Mouse (Mus musculus) spleen, embryonic (tissue): ENCODE measurements around the gene Pgpep1.

Experiments
- CTCF ChIA-PET: fragments of 350-600 bp; sonication (Branson Sonifier 250); formaldehyde crosslinking; loops from one replicate; lab custom pipeline; 2022; lab: Charles Lee

Pgpep1 gene

DNA sequence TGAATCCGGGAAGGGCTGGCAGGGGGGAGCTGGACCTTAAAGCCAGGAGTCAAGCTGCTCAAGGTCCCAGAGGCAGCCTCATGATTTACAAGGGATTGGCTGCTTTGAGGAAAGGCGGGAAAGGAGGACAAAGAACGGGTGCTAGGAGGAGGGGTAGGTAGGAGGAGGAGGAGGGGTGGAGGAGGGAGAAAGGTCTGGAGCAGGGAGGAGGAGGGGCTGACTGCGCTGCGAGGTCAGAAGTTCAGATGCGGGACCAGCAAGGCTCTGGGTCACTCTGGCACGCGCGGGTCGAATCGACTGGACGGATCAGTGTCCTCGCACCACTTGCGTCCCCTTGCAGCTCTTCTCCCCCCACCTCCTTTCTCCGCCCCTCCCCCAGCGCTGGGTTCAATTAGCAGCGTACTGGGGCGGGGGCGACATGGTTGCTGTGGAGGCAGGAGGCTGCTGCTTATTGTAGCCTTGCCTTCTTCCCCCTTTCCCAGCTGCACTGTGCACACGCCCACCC, 31.6 kb upstream of the Pgpep1 start:
- CTCF ChIA-PET = no interaction called here

DNA sequence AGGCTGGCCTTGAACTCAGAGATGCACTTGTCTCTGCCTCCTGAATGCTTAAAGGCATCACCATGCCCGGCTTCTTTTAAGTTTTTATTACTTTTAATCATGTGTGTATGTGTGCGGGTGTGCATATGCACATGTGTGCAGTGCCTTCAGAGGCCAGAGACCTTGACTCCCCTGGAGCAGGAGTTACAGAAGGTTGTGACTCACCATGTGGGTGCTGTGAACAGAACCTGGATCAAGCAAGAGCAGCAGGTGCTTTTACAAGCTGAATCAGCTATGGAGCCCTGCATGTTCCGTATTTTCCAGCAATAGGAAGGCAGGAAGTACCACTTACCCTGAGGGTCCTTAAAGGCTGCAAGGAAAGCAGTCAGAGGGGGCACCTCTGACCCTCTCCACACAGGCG, 31.0 kb upstream of the Pgpep1 start:
- CTCF ChIA-PET = no interaction called here

DNA sequence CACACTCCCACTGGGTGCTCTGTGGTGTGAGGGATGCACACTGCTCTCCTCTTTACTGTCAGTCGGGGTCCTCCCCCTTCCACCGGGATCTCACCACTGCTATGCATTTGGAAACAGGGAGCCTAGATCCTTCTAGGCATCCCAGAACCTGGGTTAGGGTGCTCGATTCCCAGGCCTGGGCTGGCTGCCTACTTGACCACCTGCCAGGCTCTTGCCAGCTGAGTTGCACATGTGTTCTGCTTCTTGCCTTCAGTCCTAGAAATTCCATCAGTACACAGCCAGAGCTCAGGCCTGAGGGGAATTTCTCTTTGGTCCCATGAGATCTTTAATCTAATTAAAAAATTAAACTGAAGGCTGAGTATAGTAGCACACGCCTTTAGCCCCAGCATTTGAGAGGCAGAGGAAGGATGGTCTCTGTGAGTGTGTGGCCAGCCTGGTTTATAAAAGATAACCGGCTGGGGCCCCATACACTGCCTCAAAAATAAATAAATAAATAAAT, 29.8 kb upstream of the Pgpep1 start:
- CTCF ChIA-PET = no interaction called here

DNA sequence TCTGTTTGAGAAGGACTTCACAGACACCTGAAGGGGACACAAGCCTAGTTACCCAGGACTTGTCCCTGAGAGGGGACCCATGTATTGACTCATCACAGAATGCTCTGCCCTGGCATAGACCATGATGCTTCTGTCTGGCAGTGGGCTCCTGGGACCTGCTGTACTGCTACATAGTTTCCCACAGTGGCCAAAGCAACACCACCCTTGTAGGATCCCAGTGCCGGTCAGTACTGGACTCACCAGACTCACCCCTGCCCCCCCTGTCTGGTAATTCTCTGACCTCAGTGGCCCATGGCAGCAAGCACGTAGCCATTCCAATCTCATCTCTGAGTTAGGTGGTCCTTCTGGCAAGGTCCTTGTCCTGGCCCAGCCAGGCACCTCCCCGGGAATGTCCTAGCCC, 27.9 kb upstream of the Pgpep1 start:
- CTCF ChIA-PET = no interaction called here

DNA sequence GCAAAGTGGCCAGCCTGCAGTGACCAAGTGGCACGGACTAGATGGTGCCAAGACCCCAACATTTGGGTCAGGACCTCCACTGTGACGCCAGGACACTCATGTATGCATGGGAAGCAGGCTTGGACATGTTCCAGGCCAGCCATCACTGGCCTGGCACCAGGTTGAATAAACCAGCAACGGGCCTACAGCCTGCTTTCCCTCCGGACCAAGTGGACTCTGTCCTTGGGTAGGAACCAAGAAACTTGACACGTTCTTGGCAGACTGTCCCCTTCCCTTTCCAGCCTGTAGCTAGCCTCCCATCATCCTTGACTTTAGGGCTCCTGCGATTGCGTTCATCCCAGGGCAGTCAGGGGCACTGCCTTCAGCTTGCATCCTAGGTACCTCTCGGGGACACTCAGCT, 27.4 kb upstream of the Pgpep1 start:
- CTCF ChIA-PET = no interaction called here

DNA sequence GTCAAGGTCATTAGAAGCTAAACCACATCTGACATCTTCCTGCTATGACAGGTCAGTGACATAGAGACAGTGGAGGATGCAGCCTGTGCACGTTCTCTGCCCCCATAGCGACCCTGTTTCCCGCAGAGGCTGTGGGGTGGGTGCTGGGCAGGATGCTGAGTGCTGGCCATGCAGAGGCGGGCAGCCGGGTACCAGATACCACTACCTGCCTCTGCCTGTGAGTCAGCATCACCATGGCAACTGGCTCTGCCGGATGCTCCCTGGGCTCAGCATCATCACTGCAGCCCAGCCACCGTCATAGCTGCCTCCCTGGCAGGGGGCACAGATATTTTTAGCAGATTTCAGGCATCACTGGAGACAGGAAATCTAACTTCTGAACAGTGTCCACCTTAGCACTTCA, 24.1 kb upstream of the Pgpep1 start:
- CTCF ChIA-PET = no interaction called here

DNA sequence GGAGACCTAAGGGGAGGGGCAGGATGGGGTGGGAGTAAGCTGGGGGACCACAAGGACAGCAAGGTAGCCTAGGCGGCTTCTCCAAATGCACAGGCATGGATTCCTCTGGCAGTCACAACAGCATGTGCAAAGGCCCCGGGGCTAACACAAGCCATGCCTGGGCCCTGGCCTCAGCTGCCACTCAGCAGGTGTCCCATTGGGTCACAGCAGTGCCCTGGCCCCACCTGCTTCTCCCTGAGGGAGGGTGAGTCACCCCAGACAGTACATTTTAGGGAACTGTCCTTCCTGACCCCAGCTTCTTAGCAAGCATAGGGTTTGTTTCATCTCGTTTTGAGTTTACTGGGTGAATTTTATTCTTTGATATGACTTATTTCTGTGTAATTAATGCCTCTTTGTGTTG, 22.5 kb upstream of the Pgpep1 start:
- CTCF ChIA-PET = no interaction called here

DNA sequence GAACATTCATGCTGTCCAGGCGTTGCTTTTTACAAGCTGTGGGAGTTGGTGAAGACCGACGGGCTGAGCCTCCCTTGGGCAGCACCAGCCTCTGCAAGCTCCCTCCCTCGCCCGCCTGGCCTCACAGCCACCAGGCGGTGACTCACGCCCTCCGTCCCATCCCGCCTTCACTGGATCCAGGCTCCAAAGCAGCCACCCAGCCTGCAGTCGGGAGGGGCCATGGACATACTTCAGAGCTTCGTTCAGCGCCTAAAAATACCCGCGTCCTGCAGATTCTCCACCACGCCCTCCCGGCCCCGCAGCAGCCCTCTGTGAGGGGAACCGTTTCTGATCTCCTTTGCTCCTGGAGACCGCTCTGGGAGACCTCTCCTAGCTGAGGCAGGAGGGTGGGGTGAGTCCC, 22.0 kb upstream of the Pgpep1 start:
- CTCF ChIA-PET = interaction anchor here (0.7 kb wide), 1 partner anchor 23 kb away, joined by 3 read pairs; no protein-coding TSS in a partner anchor

DNA sequence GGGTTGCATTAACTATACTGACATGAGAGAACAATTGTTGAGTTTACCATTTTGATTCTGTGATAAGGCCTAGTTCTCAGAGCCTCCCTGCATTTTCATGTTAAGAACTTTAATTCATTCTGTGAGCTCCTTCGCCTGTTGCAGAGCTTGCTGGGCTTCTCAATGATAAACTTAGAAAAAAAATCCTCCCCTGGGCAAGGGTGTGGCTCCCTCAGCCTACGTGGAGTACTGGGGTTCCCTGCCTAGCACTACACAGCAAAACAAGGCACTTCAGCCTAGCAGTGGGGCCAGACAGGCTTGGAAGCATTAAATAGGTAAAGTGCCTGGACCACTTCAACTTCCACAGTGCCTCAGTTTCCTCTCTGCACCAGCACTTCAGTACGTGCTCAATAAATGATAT, 21.2 kb upstream of the Pgpep1 start:
- CTCF ChIA-PET = no interaction called here

DNA sequence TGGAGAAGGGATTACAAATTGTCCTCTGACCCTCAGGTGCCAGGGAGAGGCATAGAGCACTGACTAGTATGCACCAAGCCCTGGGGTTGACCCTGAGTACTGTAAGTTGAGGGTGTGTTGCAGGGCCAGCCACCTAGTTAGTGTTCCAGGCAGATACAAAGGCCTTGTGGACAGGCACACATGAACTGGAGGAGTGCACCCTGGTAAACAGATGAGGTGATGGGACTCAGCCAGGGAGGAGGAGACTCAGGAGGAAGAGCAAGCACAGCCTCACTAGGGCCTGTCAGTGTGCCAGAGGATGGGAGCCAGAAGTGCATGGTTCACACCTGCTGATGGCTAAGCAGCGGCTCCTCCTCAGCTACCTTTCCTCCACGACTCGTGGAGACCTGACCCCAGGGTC, 19.9 kb upstream of the Pgpep1 start:
- CTCF ChIA-PET = no interaction called here

DNA sequence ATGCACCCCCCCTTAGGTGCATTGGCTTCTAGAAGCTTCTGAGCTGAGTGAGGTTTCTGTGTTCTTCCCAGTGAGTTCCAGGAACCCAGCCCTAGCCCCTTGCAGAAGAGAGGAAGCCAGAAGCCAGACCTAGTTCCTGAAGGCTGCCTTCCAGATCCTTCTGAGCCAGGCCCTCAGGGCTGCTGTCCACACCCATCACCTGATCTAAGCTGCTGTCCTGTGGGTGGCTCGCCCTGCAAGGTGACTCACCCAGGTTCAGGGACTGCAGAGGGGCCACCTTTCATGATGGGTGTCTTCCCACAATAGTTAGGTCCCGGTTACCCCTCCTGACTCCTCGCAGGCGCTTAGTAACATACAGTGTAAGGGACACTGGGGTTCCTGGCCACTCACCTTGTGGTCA, 19.2 kb upstream of the Pgpep1 start:
- CTCF ChIA-PET = no interaction called here

DNA sequence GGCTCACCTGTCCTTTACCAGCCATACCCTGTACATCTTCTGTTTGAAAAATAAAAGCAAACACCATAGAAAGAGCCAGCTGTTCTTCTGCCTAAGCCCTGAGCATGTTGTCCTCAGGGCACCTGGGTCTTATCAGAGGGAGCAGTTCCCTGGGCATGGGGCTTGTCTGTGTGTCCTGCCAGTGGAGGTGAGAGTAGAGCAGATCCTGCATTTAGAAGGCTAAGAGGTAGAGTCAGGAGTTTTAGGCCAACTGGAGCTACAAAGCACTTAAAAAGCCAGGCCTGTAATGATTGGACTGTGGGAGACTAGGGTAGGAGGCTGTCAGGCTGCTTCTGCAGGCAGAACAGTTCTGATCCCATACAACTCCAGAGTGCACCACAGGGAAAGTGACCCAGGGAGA, 18.5 kb upstream of the Pgpep1 start:
- CTCF ChIA-PET = no interaction called here

DNA sequence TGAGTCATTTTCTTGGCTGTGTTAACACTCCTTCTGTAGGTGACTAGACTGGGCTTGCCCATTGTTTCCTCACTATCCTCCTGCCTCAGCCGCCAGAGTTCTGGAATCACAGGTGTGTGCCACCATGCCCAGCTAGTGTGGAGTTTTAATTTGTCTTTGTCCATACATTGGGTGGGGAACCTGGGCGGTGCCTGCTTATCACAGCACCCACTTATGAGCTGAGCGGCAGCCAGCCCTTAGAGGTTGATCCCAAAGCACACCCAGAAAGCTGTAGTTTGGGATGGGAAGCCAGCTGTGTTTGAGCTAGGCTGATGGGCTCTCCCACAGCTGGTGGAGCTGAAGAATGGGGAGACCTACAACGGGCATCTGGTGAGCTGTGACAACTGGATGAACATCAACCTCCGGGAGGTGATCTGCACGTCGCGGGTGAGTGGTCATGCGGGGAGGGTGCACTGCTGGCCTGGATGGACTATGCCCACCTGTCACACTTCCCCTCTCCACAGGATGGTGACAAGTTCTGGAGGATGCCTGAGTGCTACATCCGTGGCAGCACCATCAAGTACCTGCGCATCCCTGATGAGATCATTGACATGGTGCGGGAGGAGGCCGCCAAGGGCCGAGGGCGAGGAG, 17.4 kb upstream of the Pgpep1 start:
- CTCF ChIA-PET = interaction anchor here (0.7 to 1.0 kb wide), 3 partner anchors 18 to 78 kb away, joined by 3 to 8 read pairs (median 3); no protein-coding TSS in a partner anchor

DNA sequence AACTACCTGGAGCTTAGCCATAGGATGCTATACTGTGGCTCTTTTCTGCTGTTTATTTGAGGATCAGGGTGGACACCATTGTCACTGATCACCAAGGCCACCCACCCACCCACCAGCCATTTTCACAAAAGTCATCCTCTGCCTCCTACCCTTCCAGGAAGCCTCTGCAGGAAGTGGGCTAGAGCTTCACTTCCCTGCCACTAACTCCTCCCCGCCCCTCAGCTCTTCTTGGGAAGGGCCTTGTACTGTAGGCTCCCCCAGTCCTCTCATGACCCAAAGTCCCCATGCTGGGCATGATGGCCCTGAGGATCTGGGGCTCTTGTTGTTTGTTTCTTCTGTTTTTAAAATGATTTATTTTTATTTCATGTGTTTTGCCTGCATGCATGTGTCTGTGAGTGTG, 15.1 kb upstream of the Pgpep1 start:
- CTCF ChIA-PET = interaction anchor here (0.5 to 0.7 kb wide), 2 partner anchors 22 to 27 kb away, joined by 3 to 4 read pairs; no protein-coding TSS in a partner anchor

DNA sequence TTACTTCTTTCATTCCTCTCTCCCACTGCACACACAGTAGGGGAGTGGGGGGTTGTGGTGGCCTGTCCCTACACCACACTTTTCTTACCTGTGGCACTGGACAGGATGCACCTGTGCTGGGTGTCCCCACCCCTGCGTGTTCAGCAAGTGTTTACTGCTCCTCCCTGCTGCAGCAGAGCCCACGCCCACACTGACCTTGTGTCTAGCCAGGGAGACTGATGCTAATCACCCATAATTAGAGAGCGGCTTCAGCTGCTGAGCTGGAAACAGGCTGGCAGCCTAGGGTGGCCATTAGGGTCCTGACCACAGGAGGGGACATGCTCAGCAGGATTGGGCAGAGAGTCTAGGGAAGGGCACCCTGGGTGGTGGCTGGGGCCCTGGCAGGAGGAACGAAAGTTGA, 14.5 kb upstream of the Pgpep1 start:
- CTCF ChIA-PET = interaction anchor here (0.5 to 0.7 kb wide), 2 partner anchors 22 to 27 kb away, joined by 3 to 4 read pairs; no protein-coding TSS in a partner anchor

DNA sequence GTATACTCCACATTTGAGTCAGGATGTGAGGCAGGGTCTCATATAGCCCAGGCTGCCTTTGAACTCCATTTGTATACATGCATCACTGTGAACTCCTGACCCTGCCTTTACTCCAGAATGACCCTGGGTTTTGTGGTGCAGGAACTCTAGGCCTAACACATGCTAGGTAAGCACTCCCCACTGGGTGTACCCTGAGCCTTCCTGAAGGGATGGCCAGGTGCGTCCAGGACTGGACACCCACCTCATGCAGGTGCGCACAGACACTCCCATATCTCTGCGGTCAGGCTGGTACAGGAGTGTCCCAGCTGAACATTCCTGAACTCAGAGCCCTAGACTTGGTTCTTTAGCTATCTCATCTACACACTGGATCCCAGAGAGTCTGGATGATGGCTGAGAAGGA, 13.9 kb upstream of the Pgpep1 start:
- CTCF ChIA-PET = no interaction called here

DNA sequence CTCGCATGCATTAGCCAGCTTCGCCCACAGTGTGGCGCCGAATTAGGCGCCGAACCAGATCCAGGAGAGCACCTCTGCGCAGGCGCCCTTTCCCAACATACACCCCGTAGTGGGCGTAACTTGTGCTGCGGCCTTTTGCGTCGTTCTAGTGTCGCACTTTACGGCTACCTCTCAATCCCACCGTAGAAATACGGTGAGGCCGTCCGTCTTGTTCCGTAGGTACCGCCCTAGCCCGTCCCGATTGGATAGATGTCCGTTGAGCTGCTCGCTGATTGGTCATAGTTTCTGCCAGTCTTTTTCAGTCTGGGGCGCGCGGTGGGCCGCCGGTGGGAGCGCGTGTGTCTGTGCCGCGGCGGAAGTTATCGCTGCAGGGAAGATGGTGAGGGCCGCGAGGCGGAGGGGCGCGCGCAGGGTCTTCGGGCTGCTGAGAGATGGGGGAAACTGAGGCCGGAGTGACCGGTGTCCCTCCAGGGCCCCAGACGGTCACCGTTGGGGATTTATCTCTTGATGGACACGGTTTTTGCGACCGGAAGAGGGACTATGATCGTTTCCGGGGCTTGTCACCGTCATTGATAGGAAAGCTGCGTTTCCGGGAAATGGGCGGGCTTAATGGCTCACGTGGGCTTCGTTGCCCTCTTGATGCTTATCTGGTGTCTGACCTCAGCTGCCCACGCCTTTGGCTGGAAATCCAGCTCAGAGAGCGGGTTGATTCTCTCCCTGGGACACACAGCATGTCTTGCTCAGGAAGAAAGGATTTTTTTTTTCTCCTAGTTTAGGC, 13.1 kb upstream of the Pgpep1 start, which contains the start of gene Lsm4:
Lsm4 (plus strand) TSS at position 170 of the 778 bp plus-strand sequence.
- CTCF ChIA-PET = interaction anchor here (0.6 to 1.6 kb wide), 3 partner anchors 26 to 195 kb away, joined by 3 to 4 read pairs (median 3); no protein-coding TSS in a partner anchor

DNA sequence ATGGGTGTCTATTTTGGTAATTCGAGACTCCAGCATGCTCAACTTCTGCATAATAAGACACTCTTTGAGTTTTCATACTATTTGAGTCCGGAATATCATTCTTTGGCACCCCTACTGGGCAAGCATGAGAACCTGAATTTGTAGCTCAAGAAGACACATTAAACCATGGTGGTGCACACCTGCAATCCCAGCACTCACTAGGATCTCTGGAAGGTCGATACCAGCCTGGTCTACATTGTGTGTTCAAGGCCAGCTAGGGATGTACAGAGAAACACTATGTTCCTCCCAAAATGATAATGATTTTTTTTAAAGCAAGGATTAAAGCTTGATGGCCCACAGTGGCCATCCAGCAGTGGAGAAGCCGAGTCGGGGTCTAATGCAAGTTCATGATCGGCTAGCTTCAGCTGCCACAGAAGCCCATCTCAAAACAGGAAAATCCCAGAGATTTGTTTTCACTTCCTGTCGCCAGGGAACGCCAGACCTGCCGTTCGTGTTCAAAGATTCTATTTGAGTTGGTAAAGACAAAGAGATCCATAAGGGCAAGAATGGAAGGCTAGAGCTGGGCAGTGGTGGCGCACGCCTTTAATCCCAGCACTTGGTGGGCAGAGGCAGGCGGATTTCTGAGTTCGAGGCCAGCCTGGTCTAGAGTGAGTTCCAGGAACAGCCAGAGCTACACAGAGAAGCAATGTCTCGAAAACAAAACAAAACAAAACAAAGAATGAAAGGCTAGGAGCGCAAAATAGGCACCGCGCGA, 12.3 kb upstream of the Pgpep1 start:
- CTCF ChIA-PET = interaction anchor here (0.6 to 1.6 kb wide), 3 partner anchors 27 to 149 kb away, joined by 3 to 4 read pairs (median 4); no protein-coding TSS in a partner anchor

DNA sequence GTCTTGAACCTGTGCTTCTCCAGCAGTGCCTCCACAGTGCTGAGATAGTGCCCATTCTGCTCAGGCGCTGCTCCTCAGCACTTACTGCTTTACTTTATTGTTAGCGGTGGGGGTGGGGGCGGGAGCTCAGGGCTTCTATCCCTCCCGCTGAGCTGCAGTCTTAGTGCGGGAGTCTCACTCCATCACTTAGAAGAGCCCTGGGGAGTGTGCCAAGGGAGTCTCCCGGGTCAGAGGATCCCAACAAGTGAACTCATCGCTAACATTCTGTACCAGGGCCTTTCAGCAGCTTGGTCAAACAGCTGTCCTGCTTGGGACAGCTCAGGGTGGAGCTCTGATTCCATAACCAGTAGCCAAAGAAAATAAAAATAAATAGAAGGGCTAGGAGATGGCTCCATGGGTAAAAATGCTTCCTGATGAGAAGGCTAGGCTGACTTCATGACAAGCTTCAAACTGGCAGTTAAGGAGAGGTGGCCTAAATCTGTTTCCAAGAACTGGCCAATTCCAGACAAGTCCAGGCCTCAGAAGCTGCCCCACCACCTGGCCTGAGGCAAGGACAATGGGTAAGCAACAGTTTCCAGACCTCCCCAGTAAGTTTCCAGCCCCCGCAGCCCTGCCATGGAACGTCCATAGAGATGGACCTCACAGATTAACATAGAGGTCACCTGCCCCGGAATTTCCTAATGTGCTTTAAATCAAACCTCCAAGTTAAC, 11.6 kb upstream of the Pgpep1 start:
- CTCF ChIA-PET = interaction anchor here (0.6 to 0.9 kb wide), 2 partner anchors 28 to 149 kb away, joined by 3 to 4 read pairs; no protein-coding TSS in a partner anchor

DNA sequence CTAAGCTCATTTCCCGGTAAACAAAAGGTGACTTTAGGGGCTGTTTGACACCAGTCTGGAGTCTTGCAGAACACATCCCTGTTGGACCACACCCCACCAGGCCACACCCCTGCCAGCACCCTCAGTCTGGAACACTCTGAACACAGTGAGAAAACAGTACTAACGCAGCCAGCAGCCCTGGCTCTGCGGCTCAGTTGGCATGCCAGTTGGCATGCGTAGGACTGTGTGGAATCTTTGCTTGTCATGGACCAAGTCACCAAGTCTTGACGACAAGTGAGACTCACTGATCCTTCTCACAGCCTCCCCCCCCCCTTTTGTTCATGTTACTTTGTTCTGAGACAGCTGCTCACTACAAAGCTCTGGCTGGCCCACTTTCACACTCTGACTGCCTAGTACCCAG, 6.9 kb upstream of the Pgpep1 start:
- CTCF ChIA-PET = no interaction called here

DNA sequence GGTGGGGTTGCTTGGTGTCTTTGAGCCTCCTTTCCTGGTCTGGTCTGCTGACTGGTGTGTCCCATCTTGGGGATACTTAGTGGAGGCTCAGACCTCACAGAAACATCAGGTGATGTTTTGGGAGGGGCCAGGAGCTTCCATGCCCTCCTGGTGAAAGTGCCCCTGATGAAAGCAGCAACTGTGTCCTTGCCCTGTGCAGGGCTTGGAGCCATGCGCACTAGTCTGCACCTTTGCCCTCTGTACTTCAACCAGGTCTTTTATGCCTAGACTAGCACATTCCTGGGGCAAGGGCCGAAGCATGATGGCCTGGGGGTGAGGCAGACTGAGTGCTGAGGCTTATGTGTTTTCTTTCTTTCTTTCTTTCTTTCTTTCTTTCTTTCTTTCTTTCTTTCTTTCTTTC, 5.4 kb upstream of the Pgpep1 start:
- CTCF ChIA-PET = no interaction called here
